ENCODE assay signal across 19 mouse cellular contexts in genomic region chr1:34099439-34099838, GRCm38 (mm10).
A peak's percentile ranks its signal among the peaks of the same experiment; 100 is the strongest.
DNase-seq lines count a peak whose midpoint lies in the region; ATAC-seq and TF ChIP-seq lines count a peak whose summit lies in the region.
"Had no signal": no experiment of that assay in that cellular context is flagged by ENCODE, and none has a peak within 500 bp of the region (broad histone marks: within the 10 kb centered on the region; RNA-seq: fewer than 3 reads in every experiment).

No protein-coding gene starts in this region.

- peak overlapping the region; percentile 23; the same call in 1 of the 2 replicates for H3K27ac ChIP-seq in forebrain, embryonic 15.5 days (replicated peaks)
- no peak overlapping the region for H3K27ac ChIP-seq in forebrain, embryonic 10.5 days
- no peak overlapping the region for H3K27ac ChIP-seq in ES-E14 (ENCODE audit: insufficient read depth, low read depth, low read length, poor library complexity, severe bottlenecking)
- no peak overlapping the region for H3K27ac ChIP-seq in intestine, embryonic 15.5 days
- no peak overlapping the region for H3K27ac ChIP-seq in gastrocnemius, adult 2 months

- no peaks in the 10 kb centered on the region for H3K36me3 ChIP-seq in forebrain, embryonic 15.5 days
- no peaks in the 10 kb centered on the region for H3K36me3 ChIP-seq in forebrain, embryonic 10.5 days (replicated peaks)
- peaks cover 2% of the 10 kb centered on the region; the same call in 1 of the 2 replicates for H3K36me3 ChIP-seq in ES-E14 (ENCODE audit: control insufficient read depth, insufficient read depth, low read length, poor library complexity, severe bottlenecking)
- no peaks in the 10 kb centered on the region for H3K36me3 ChIP-seq in intestine, embryonic 15.5 days
- H3K36me3 ChIP-seq: heart, embryonic 12.5 days had no signal

- 21% methylated on average over 3 of the region's 3 CpGs for WGBS in forebrain, embryonic 15.5 days
- WGBS in forebrain, embryonic 10.5 days, result 76% methylated on average over 3 of the region's 3 CpGs
- 79% methylated on average over 3 of the region's 3 CpGs for WGBS in intestine, embryonic 15.5 days

- peak; percentile 67 for ATAC-seq in forebrain, embryonic 15.5 days (replicated peaks)
- no peak for ATAC-seq in intestine, embryonic 15.5 days
- no peak for ATAC-seq in granulocyte monocyte progenitor cell, adult 5-6 weeks (replicated peaks; ENCODE audit: poor library complexity, severe bottlenecking)
- ATAC-seq: activated CD4-positive, CD25-positive, alpha-beta regulatory T cell, adult 4 months; liver, postnatal 0 days; Patski had no signal

- in situ Hi-C loops in ES-E14 (cut with MboI; ENCODE audit: low sequenced_read_pairs in 2 of 2, unreplicated experiment in 2 of 2), result no loop called here

- H3K27me3 ChIP-seq in forebrain, embryonic 15.5 days, result no peaks in the 10 kb centered on the region
- no peaks in the 10 kb centered on the region for H3K27me3 ChIP-seq in forebrain, embryonic 10.5 days (ENCODE audit: poor library complexity, severe bottlenecking)
- no peaks in the 10 kb centered on the region for H3K27me3 ChIP-seq in intestine, embryonic 15.5 days (replicated peaks)
- H3K27me3 ChIP-seq: heart, embryonic 12.5 days; megakaryocyte, embryonic 14.5 days; Patski had no signal

- H3K9me3 ChIP-seq in forebrain, embryonic 15.5 days, result no peaks in the 10 kb centered on the region
- no peaks in the 10 kb centered on the region for H3K9me3 ChIP-seq in forebrain, embryonic 10.5 days
- no peaks in the 10 kb centered on the region for H3K9me3 ChIP-seq in ES-E14 (ENCODE audit: control insufficient read depth, insufficient read depth, low read depth, low read length)
- H3K9me3 ChIP-seq in intestine, embryonic 15.5 days, result no peaks in the 10 kb centered on the region
- H3K9me3 ChIP-seq: megakaryocyte, embryonic 14.5 days had no signal

- no peak overlapping the region for H3K4me2 ChIP-seq in forebrain, embryonic 15.5 days (replicated peaks)
- H3K4me2 ChIP-seq in intestine, embryonic 15.5 days (replicated peaks), result no peak overlapping the region
- H3K4me2 ChIP-seq: heart, embryonic 12.5 days had no signal

- TF ChIP-seq CTCF in gastrocnemius, adult 2 months (IDR thresholded peaks at IDR 0.05), result no peak

- peaks cover 41% of the 10 kb centered on the region for H3K4me1 ChIP-seq in forebrain, embryonic 15.5 days
- H3K4me1 ChIP-seq in forebrain, embryonic 10.5 days, result peaks cover 44% of the 10 kb centered on the region
- peaks cover 5 to 8% of the 10 kb centered on the region in 2 experiments; a peak in 3 of 4 replicates for H3K4me1 ChIP-seq in ES-E14 (ENCODE audit: control insufficient read depth in 2 of 2, insufficient read depth in 2 of 2, low read length in 2 of 2, poor library complexity in 1 of 2)
- no peaks in the 10 kb centered on the region for H3K4me1 ChIP-seq in intestine, embryonic 15.5 days (replicated peaks)

- no peak overlapping the region for H3K4me3 ChIP-seq in forebrain, embryonic 15.5 days
- no peak overlapping the region for H3K4me3 ChIP-seq in forebrain, embryonic 10.5 days
- H3K4me3 ChIP-seq in ES-E14 (ENCODE audit: insufficient read depth in 1 of 2, low read depth in 1 of 2, low read length in 2 of 2, poor library complexity in 1 of 2, severe bottlenecking in 1 of 2), result no peak overlapping the region
- no peak overlapping the region for H3K4me3 ChIP-seq in intestine, embryonic 15.5 days (replicated peaks)
- no peak overlapping the region for H3K4me3 ChIP-seq in gastrocnemius, adult 2 months
- H3K4me3 ChIP-seq: heart, embryonic 12.5 days; megakaryocyte, embryonic 14.5 days had no signal

- no peak for DNase-seq in forebrain, embryonic 10.5 days (ENCODE audit: extremely low spot score, low spot score)
- DNase-seq in ES-E14 (ENCODE audit: low read depth, low spot score), result no peak
- DNase-seq in cerebellum, adult 11 months, result peak; percentile 56
- DNase-seq in cerebellum, postnatal 14 days, result peak; percentile 74 to 76
- no peak for DNase-seq in gastrocnemius, adult 2 months
- DNase-seq: adrenal gland, postnatal 14 days; gastrocnemius, postnatal 36 days; kidney, adult 8-10 months; kidney, postnatal 36 days; liver; liver, postnatal 0 days; lung, postnatal 14 days had no signal

- intact Hi-C loops in gastrocnemius, adult 2 months (cut with DNase I), result no loop called here

- no peak overlapping the region for H3K9ac ChIP-seq in forebrain, embryonic 15.5 days (replicated peaks)
- no peak overlapping the region for H3K9ac ChIP-seq in ES-E14 (ENCODE audit: insufficient read depth, low read depth, low read length, poor library complexity, severe bottlenecking)
- H3K9ac ChIP-seq in intestine, embryonic 15.5 days, result no peak overlapping the region
- H3K9ac ChIP-seq: heart, embryonic 12.5 days; liver, postnatal 0 days had no signal

TF ChIP-seq in ES-E14, 5 proteins besides CTCF, POLR2A, EP300 and RAD21:
- TF ChIP-seq MAFK (IDR thresholded peaks at IDR 0.05; ENCODE audit: insufficient read depth, low read depth, low read length) (no peak), ZNF384 (IDR thresholded peaks at IDR 0.05; ENCODE audit: low read depth, low read length) (peak; percentile 60; the same call in 1 of the 2 replicates)

Comparison
In these comparisons a context has a peak if more than half of its experiments do, and no peak if none do; other contexts are left out.
1. DNase-seq: peak in cerebellum, adult 11 months (single experiment) and cerebellum, postnatal 14 days (2 of 2); none in forebrain, embryonic 10.5 days (single experiment), ES-E14 (single experiment) and gastrocnemius, adult 2 months (single experiment).